Mouse (Mus musculus): ENCODE results near the gene Dap.

Gene Dap

DNA sequence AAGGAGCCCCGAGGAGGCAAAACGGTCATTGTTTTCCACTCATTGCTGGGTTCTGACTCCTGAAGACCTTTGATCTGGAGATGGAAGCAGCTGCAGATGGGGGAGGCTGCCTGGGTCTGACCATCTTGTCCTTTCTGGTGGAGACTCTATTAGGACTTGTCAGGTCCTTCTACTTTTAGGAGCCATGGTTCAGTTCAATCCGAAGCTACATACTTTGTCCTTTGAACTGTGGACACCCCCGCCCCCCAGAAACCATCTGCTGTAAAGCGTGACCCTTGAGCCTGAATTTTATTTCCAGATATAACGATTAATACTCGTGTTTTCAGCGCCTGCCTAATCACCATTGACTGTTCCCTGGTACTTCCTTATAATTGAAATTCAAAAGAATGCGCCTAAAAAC is 38.2 kb downstream of the Dap start:
- DNase-seq (ENCODE audit: low spot score in 2 of 2): no peak

DNA sequence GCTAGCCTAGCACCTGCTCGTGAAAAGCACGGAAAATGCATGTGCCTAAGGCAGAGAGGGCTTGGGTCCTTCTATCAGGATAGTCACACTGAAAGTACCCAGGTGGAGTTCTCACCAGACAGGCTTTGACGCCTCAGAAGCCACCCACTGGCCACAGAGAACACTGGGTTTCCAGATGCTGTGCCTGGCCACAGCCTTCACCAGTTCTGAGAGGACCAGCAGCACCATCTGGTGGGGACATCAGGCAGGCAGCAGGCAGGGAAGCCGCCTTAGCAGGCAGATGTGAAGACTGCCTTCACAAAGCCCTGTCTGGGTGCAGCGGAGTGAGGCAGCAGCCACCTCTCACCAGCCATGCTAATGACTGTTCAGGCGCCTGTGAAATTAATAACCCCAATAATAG is 40.7 kb downstream of the Dap start:
- peak; percentile 56 to 62 for DNase-seq (ENCODE audit: low spot score in 2 of 2)

DNA sequence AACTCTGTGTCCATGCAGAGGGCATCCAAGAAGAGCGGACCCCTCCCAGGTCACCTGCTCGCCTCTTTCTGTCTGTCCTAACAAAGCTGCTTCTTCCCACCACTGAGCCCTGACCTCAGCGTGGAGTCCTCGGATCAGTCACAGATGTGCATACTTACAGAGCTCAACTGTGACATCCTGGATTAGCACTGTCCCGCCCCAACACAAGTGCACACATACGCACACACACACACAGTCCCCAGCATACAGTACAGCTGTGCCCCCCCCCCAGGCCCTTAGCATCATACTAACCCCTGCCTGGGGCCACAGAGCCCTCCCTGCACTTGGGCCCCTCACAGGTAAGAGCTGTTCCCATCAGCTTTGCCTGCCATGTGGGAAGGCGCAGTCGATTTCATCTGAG is 41.3 kb downstream of the Dap start:
- no peak for DNase-seq (ENCODE audit: low spot score in 2 of 2)

DNA sequence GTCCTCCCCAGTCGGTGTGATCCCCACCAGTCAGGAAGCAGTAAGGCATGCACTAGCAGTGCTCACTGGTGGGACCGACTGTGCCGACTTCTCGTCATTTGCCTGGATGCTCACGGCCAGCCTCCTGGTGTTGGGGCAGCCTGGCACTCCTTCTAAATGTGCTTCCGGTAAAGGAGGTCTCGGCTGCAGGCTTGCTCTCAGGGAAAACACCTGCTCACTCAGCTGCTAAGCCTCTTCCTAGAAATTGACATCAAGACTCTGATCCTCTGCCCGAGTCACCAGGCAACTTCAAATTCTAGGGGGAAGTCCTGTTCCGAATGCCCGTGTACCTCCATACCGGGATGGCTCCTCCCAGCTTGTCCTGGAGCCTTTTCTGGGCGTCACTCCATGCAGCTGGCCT is 41.7 kb downstream of the Dap start:
- DNase-seq (ENCODE audit: low spot score in 2 of 2): no peak

DNA sequence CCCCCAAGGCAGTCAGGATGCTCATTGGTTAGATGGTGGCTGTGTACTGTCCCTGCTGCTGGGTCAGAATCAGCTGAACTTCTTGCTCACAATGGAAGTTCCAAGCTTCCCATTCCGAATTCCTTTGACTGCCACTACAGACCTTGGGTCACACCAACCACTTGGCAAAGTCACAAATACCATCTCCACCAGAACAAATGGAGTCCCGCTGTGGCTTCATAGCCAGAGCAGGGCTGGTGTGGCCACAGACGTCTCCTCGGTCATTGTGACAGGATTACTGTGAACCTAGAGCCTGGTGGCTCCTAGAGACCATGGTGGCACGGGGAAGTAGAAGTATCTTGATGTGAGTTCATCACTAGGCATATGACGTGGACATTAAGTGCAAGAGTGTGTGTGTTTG is 44.0 kb downstream of the Dap start:
- DNase-seq (ENCODE audit: low spot score in 2 of 2): no peak

DNA sequence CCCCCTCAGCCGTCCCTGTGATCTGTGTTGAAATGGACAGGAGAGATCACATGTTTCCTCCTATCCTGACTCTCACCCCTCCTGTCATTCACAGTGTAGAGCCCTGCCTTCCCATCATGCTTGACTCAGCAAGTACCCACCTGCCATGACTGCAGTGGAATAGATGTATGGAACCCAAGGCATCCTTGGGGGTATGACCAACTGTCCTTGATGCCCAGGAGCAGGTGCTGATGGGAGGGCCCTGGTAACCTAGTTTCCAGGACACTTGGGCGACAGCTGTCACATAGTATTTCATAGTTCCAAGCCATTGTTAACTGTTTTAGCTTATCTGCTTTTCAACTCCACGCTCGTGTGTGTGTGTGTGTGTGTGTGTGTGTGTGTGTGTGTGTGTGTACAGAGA is 45.4 kb downstream of the Dap start:
- no peak for DNase-seq (ENCODE audit: low spot score in 2 of 2)

DNA sequence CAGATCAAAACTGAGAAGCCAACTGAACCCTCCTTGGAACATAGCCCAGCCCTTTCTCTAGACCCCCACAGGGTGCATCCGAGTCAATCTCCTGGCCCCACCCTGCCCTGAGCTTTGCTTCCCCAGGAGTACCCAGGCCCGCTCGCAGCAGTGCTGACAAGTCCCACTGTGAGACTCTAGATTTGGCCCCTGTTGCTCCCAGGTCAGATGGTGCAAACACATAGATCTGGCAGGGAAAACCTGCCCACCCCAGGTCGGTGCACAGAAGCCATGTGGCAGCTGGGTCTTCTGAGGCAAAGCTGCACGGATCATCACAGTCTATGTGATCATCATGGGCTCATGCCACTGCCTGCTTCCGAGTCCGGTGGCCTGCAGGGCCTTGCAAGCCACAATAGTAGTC is 48.6 kb downstream of the Dap start:
- no peak for DNase-seq (ENCODE audit: low spot score in 2 of 2)

DNA sequence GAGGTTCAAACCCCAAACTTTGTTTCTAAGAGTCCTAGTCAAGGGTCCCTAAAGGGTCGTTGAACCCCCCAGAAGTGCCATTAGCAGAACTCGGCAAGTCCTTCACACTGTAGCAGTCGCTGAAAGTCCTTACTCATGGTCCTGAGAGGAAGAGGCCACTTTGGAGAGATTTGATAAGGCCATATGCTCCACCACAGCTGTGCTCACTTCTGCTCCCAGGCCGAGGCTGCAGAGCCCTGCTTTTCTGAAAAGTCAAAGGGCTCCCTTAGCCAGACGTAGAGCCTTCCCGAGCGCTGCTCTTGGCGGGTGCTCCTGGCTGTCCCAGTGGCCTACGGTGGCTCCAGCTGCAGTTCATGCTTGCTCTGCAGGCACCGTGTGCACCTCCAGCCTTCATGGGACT is 49.4 kb downstream of the Dap start:
- no peak for DNase-seq (ENCODE audit: low spot score in 2 of 2)

DNA sequence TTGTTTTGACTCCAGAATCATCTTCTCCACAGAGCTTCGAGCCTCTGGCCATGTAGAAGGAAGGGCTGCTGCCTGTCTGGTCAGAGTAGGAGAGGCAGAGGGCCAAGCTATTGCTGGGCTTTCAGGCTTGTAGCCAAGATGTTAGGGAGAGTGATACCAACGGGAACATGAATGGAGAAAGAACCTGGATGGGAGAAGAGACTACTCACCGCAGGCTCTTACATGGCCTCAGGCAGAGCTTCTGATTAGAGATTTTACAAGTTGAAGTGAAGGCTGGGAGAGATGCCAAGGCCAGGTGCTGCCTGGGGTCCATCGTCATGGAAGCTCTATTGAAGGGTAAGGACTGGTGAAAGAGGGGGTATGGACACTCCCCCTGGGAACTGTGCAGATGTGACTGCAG is 54.0 kb downstream of the Dap start:
- no peak for DNase-seq (ENCODE audit: low spot score in 2 of 2)

DNA sequence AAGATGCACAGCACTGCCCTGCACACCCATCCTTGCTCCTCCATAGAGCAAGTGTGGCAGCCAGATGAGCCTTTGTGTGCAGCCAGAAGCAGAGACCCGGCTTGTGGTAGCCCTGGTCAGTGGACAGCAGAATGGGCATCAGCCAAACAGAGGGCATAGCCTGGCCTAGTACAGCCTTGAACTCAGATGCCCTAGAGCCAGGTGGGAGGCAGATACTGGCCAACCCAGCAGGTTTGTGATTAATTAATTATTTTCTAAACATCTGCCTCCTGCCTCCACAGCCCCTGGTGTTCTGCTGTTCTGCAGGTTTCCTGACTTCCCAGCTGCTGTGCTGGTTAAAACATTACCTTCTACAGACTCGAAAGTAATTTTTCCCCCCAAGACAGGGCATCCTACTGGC is 55.0 kb downstream of the Dap start:
- DNase-seq (ENCODE audit: low spot score in 2 of 2): no peak

DNA sequence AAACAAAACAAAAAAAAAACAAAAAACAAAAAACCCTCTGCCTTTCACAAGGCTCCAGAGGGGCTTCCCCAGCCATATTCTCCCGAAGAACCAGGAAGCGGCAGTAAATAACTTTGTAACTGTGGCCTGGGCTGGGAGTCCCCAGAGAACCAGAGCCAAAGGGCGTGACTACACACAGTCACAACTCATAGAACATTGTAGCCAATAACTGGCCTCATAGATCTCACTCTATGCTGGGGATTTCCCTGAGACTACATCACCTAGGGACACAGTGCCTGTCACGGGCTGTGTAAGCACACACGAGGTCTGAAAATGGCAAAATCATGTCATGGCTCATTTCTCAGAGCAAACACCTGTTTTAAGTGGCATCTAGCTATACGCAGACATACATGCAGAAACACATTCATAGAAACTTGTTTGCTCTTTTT is 55.5 kb downstream of the Dap start:
- DNase-seq (ENCODE audit: low spot score in 2 of 2): no peak

DNA sequence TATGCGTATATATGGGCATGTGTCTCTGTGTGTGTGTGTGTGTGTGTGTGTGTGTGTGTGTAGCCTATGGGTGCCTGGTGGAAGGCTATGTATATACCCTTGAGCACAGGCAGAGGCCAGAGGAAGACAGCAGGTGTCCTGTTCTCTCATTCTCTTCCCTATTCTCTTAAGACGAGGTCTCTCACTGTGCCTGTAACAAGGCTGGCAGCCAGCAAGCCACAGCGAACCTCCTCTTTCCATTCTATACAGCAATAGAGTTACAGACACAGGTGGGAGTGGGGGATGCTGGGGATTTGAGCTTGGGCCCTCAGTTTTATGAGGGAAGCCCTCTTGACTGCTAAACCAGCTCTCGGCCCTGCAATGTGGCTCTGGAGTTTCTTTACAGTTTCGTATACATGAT is 55.9 kb downstream of the Dap start:
- no peak for DNase-seq (ENCODE audit: low spot score in 2 of 2)

DNA sequence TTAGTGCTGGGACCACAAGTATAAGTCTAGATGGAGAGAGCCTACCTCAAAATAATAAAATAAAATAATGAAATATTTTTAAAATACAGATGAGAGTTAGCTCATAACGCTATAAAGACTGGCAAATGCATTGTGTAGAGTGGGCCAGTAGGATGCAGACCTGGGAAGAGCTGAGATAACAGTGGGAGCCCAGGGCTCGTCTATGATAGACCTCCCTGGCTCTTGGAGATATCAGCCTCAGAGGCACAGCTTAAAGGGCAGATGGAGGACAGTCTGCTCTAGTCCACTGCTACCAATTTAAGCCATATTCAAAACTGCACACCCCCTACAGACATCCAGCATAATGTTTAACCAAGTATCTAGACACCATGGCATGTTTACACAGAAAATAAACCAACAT is 56.6 kb downstream of the Dap start:
- no peak for DNase-seq (ENCODE audit: low spot score in 2 of 2)

DNA sequence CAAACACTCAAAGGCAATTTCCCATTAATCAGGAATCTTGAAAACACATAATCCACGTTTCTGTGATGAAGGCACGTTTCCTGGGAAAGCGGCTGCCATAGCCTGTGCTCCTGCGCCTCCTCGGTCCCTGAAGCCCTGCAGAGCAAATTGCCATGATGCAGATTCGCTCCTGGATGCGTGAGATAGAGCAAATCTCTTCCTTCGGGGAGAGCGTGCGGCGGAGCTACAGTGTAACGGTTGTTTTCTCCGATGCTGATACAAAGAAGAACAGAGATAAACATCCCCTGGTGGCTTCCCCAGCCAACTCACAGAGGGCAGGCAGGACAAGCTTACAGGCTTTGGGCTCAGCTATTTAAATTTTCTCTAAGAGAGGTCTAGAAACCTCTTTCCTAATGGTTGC is 57.7 kb downstream of the Dap start:
- no peak for DNase-seq (ENCODE audit: low spot score in 2 of 2)

DNA sequence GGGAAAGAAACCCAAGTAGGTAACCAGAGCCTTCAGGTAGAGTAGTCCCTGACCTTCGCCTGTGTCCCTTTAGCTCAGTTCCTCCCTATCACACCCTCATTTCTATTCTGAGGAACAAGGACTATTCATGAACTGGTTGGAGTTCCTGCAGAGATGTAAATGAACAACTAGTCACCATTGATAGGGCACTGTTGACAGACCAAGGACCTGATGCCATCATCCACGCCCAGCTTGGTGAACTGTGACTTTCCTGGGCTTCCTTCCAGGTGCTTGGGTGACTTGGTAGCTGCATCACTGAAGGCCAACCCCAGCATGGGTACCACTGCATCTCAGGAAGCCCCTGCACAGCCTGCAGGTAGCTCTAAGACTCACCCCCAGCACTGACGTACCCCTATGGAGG is 58.2 kb downstream of the Dap start:
- no peak for DNase-seq (ENCODE audit: low spot score in 2 of 2)

DNA sequence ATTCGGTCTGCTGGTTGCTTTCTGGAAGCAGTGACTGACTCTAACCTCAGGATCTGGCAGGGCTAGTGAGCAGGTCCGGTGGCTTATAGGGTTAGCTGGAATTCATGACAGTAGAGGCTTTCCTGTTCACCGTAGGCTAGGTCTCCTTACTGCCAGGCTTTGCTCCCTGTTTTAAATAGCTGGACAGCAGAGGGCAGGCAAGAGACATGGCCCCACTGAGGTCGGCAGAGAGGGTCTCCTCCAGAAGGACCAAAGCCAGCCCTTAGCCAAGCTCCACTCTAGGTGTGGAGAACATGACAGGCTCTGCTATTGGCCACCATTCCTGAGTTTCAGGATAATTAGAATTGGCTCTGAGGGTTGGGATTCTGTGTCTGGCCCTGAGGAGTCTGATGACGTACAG is 60.0 kb downstream of the Dap start:
- no peak for DNase-seq (ENCODE audit: low spot score in 2 of 2)

DNA sequence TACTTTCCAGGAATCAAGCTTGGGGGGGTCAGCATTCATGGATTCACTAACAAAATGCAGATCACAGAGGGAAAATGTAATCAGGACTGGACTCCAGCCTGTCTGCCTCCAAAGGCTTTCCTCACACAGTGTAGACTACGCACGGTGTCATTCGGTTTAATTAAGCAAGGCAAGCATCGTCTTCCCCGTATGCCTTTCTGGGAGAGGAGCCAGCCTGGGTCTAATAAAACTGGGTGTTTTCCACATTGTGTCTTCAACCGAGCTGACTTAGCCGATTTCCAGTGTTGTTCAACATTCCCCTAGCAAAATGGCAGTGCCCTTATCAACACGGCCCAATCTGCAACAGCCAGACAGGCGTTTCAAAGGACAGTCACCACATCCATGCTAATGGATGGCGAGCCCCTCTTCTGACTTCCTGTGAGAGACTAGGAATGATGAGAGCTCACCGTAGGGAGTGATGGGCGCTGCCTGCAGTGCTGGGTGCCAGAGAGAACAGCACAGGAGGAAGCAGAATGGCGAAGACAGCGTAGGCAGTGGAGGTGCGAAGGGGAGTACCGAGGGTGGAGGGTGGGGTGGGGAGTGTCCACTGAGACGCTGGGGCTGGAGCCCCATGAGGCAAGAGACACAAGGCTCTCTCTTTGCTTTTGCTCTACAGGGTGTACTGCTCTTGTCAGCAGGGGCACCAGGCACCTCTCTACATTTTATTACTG is 61.0 kb downstream of the Dap start:
- peak in 1 of 2 experiments; percentile 37 for DNase-seq (ENCODE audit: low spot score in 2 of 2)

DNA sequence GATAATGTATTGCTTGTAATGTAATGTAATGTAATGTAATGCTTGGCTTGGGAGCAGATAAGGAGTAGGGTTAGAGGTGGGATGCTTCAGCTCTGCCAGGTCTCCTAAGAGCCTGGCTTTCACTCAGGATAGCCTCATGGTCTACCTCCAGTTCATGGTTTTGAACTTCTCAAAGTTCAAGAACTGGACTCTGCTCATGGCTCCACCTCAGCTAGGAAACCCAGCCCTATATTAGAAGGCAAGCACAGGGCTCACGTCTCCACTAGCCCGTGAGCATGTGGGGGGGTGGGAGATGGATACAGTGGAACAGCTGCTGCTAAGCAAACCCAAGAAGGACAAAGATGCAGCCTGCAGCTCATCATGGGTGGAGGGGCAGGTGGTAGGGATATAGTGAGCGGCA is 61.6 kb downstream of the Dap start:
- no peak for DNase-seq (ENCODE audit: low spot score in 2 of 2)

DNA sequence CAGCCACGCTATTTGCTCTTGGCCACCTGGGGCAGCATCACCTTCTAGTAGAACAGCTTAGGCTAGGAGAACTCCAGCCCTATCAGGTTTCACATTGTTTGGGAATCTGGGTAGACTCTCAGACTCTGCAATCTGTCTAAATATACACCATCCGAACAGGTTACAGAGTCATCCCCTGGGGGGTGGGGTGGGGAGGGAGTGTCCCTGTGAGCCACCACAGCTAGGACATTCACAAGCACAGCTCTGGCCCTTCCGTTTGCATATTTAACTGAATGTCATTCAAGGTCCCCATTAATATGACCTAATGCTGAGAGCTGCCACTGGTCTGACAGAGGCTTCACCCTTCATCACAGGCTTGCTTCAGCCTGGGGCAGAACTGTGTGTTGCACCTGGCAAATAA is 68.5 kb downstream of the Dap start:
- no peak for DNase-seq (ENCODE audit: low spot score in 2 of 2)

DNA sequence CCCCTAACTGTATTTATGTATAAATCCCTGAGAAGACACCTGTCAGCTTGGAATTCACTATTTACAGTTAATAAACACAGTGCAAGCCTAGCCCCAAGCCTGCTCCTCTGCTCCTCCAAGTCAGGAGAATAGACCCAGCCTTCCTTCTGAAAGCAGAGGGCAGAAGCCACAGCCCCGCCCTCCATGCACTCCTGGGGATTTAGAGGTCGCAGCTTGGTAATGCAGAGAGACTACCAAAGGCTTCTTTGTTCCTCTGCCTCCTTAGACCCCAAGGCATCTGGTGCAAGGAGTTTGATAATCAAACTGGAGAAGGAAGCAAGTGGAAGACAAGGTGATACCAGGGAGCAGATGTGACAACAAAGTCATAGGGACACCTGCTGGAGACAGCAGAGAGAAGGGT is 70.2 kb downstream of the Dap start:
- no peak for DNase-seq (ENCODE audit: low spot score in 2 of 2)

DNA sequence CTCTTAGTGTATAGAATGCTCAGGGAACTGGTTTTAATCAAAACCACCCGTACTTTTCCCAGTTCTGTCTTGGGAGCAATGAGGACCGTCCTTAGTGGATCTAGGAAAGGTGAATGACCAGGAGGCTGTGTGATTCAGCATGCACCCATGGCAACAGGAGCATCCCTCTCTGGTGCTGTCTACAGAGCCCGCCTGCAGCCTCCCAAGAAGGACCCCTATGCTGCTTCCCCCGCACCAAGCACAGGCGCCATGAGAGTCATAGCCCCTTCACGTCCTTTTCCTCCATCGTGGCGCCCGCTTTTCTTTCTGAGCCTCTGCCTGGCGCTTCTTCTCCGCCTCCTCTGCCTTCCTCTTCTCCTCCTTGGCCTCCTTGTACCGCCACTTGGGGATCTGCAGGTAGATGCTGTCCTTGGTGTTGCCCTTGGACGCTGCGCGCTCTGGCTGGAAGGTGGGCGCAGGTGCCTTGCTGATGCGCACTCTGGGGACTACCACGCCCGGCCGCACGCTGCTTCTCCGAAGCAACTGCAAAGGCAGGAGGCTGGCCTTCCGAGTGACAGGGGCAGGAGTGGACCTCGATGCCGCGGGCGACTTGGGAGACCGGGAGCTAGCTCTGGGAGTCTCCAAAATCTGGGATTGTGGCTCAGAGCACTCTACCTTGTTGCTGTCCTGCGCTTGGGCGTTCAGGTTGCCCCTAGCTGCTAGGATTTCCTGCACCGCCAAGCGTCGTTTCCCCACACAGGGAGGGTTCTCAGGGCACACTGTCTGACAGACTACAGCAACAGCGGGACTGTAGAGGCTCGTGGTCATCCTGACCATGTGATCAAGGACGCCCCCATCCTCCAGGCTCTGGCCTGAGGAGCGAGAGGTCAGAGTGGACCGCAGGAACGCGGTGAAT is 73.0 kb downstream of the Dap start:
- no peak for DNase-seq (ENCODE audit: low spot score in 2 of 2)

DNA sequence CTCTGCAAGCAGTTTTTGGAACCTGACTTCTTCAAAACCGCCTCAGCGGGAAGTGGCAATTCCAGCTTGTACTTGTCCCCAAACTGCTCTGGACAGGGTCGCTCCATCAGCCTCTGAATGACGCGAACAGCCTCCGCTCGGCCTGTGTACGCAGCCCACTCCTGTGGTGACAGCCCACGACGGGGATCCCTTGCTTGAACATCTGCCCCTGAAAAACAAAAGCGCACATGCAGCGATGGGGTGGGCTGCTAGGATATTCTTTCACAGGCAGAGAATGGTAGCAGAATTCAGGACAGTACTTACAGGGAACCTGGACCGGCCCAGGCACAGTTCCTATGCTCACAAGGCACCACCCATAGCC is 73.6 kb downstream of the Dap start:
- DNase-seq (ENCODE audit: low spot score in 2 of 2): no peak

DNA sequence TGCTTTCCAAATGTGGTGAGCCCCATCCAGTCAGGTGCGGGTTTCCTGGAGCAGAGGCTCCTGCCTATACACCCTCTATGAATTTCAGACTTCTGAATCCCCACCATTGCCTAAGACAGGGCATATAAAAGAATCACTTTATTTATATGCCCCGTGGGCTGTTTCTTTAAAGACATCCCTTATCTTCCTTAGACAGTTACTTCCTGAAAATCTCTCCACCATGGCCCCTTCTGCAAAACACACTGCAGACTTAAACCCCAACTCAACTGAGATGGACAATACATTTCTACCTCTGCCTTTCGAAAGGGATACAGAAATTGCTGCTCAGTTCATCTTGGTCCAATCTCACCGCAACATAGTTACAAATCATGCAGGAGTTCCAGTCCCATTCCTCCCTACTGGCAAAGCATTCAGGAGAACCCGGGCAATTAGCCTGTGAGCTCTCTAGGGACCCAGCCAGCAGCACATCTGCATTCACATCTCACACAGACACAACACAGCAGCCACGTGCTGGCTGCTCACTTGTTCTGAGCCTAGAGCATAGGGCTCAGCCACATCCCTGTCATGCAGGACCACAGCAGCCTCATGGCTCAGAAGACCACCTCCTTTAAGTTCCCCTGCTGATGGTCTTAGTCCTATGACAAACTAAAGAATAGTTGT is 75.3 kb downstream of the Dap start:
- DNase-seq (ENCODE audit: low spot score in 2 of 2): no peak
